ENCODE assay signal across 10 mouse cellular contexts in genomic region chr14:61037321-61038081, GRCm38 (mm10). TPM values are rescaled to one million over a fixed set of nuclear protein-coding genes. Genes with fewer than 3 reads are reported as not detected.
A peak's percentile ranks its signal among the peaks of the same experiment; 100 is the strongest.
DNase-seq lines count a peak whose midpoint lies in the region; ATAC-seq lines count a peak whose summit lies in the region.
"Had no signal": no experiment of that assay in that cellular context is flagged by ENCODE, and none has a peak within 500 bp of the region (broad histone marks: within the 10 kb centered on the region; RNA-seq: fewer than 3 reads in every experiment).

No protein-coding gene starts in this region.

- peak overlapping the region; percentile 62 for H3K9ac ChIP-seq in embryonic facial prominence, embryonic 14.5 days (ENCODE audit: low read depth, low read length)
- peak overlapping the region; percentile 63 for H3K9ac ChIP-seq in heart, embryonic 11.5 days (ENCODE audit: low read depth, low read length)
- H3K9ac ChIP-seq in liver, embryonic 11.5 days (ENCODE audit: low read depth, low read length): peak overlapping the region; percentile 45; the same call in 1 of the 2 replicates
- H3K9ac ChIP-seq in neural tube, embryonic 13.5 days: peak overlapping the region; percentile 77

- ATAC-seq in embryonic facial prominence, embryonic 14.5 days (ENCODE audit: low read depth): peak; percentile 94
- ATAC-seq in heart, embryonic 11.5 days (replicated peaks; ENCODE audit: insufficient number of reproducible peaks, low FRiP score, low TSS enrichment): peak; percentile 81
- peak; percentile 79 for ATAC-seq in liver, embryonic 11.5 days (replicated peaks; ENCODE audit: low FRiP score)
- ATAC-seq in neural tube, embryonic 13.5 days (ENCODE audit: low read depth): peak; percentile 97

- H3K4me2 ChIP-seq in embryonic facial prominence, embryonic 14.5 days (ENCODE audit: low read depth, low read length): peak overlapping the region; percentile 95
- peak overlapping the region; percentile 99 for H3K4me2 ChIP-seq in heart, embryonic 11.5 days
- H3K4me2 ChIP-seq in liver, embryonic 11.5 days: peak overlapping the region; percentile 94
- H3K4me2 ChIP-seq in neural tube, embryonic 13.5 days: peak overlapping the region; percentile 99

- peak overlapping the region; percentile 59 for H3K4me3 ChIP-seq in embryonic facial prominence, embryonic 14.5 days (ENCODE audit: low read depth, low read length)
- H3K4me3 ChIP-seq in heart, embryonic 11.5 days (ENCODE audit: low read depth, low read length): peak overlapping the region; percentile 67
- H3K4me3 ChIP-seq in liver, embryonic 11.5 days (ENCODE audit: low read depth, low read length): peak overlapping the region; percentile 57
- H3K4me3 ChIP-seq in neural tube, embryonic 13.5 days: peak overlapping the region; percentile 62

- no peaks in the 10 kb centered on the region for H3K9me3 ChIP-seq in embryonic facial prominence, embryonic 14.5 days (ENCODE audit: control insufficient read depth, low read length)
- H3K9me3 ChIP-seq in heart, embryonic 11.5 days (replicated peaks; ENCODE audit: control insufficient read depth, low read length): no peaks in the 10 kb centered on the region
- no peaks in the 10 kb centered on the region for H3K9me3 ChIP-seq in liver, embryonic 11.5 days (ENCODE audit: control insufficient read depth, low read length)
- H3K9me3 ChIP-seq in neural tube, embryonic 13.5 days: no peaks in the 10 kb centered on the region

- peak; percentile 40 to 54 for DNase-seq in cerebellum, postnatal 14 days
- no peak for DNase-seq in cerebellum, adult 11-12 months
- peak; percentile 83 for DNase-seq in embryonic facial prominence, embryonic 14.5 days (ENCODE audit: low spot score)
- peak; percentile 80 for DNase-seq in kidney, postnatal 10 days
- DNase-seq in liver, embryonic 11.5 days (ENCODE audit: low spot score): peak; percentile 75
- peak; percentile 33 for DNase-seq in thymus, postnatal 0 days (ENCODE audit: low spot score)

- peaks cover 21% of the 10 kb centered on the region for H3K4me1 ChIP-seq in embryonic facial prominence, embryonic 14.5 days (ENCODE audit: control insufficient read depth, insufficient read depth, low read length)
- peaks cover 19% of the 10 kb centered on the region for H3K4me1 ChIP-seq in heart, embryonic 11.5 days (ENCODE audit: control insufficient read depth, insufficient read depth, low read length)
- no peaks in the 10 kb centered on the region; the same call in 1 of the 2 replicates for H3K4me1 ChIP-seq in liver, embryonic 11.5 days (replicated peaks; ENCODE audit: control insufficient read depth, insufficient read depth, low read length)
- peaks cover 18% of the 10 kb centered on the region for H3K4me1 ChIP-seq in neural tube, embryonic 13.5 days (replicated peaks)

- peak overlapping the region; percentile 61 for H3K27ac ChIP-seq in embryonic facial prominence, embryonic 14.5 days (replicated peaks; ENCODE audit: low read depth, low read length)
- H3K27ac ChIP-seq in heart, embryonic 11.5 days (ENCODE audit: low read depth, low read length): no peak overlapping the region
- no peak overlapping the region for H3K27ac ChIP-seq in liver, embryonic 11.5 days (ENCODE audit: low read depth, low read length)
- H3K27ac ChIP-seq in neural tube, embryonic 13.5 days (replicated peaks): peak overlapping the region; percentile 47; the same call in 1 of the 2 replicates
- H3K27ac ChIP-seq: macrophage had no signal

- under 1% methylated on average over 26 of the region's 40 CpGs for WGBS in embryonic facial prominence, embryonic 14.5 days
- WGBS in heart, embryonic 11.5 days (ENCODE audit: insufficient replicate concordance): under 1% methylated on average over 40 of the region's 40 CpGs
- 1% methylated on average over 40 of the region's 40 CpGs for WGBS in liver, embryonic 11.5 days
- WGBS in neural tube, embryonic 13.5 days: under 1% methylated on average over 40 of the region's 40 CpGs

- no peaks in the 10 kb centered on the region for H3K27me3 ChIP-seq in embryonic facial prominence, embryonic 14.5 days (replicated peaks; ENCODE audit: control insufficient read depth, insufficient read depth, low read length)
- no peaks in the 10 kb centered on the region for H3K27me3 ChIP-seq in heart, embryonic 11.5 days (ENCODE audit: control insufficient read depth, insufficient read depth, low read length)
- no peaks in the 10 kb centered on the region for H3K27me3 ChIP-seq in liver, embryonic 11.5 days (replicated peaks; ENCODE audit: control insufficient read depth, insufficient read depth, low read length)
- H3K27me3 ChIP-seq in neural tube, embryonic 13.5 days: no peaks in the 10 kb centered on the region

- no peaks in the 10 kb centered on the region for H3K36me3 ChIP-seq in embryonic facial prominence, embryonic 14.5 days (ENCODE audit: control insufficient read depth, insufficient read depth, low read length)
- H3K36me3 ChIP-seq in heart, embryonic 11.5 days (ENCODE audit: control insufficient read depth, insufficient read depth, low read length): no peaks in the 10 kb centered on the region
- H3K36me3 ChIP-seq in liver, embryonic 11.5 days (ENCODE audit: control insufficient read depth, insufficient read depth, low read length): no peaks in the 10 kb centered on the region
- H3K36me3 ChIP-seq in neural tube, embryonic 13.5 days: no peaks in the 10 kb centered on the region

RNA-seq across cellular contexts. Expression of gene Tnfrsf19, which starts 8.8 kb away (rescaled TPM):
- polyA plus RNA-seq in embryonic facial prominence, embryonic 14.5 days (2014; fragmentation: Nextera tagmentation; extraction: Ambion mirVana): 94.1 and 99.9 TPM in 2 replicates
- polyA plus RNA-seq in heart, embryonic 11.5 days (2014; fragmentation: Nextera tagmentation; extraction: Ambion mirVana): 29.6 and 30.1 TPM in 2 replicates
- polyA plus RNA-seq in liver, embryonic 11.5 days (2014; fragmentation: Nextera tagmentation; extraction: Ambion mirVana): 13.8 and 15.5 TPM in 2 replicates
- polyA plus RNA-seq in neural tube, embryonic 13.5 days (2015; fragmentation: Nextera tagmentation; extraction: Ambion mirVana): 27.0 and 28.7 TPM in 2 replicates
- 3.8 and 4.2 TPM in 2 replicates for polyA plus RNA-seq in thymus, postnatal 0 days (2015; fragmentation: Nextera tagmentation; extraction: Ambion mirVana)
- polyA plus RNA-seq: C2C12, macrophage had no signal

Comparison
In these comparisons a context has a peak if more than half of its experiments do, and no peak if none do; other contexts are left out.
1. H3K27ac ChIP-seq: peak in embryonic facial prominence, embryonic 14.5 days (single experiment) and neural tube, embryonic 13.5 days (single experiment); none in heart, embryonic 11.5 days (single experiment) and liver, embryonic 11.5 days (single experiment).
2. Peak in every context shown above with its lines, with median percentiles within 50 percentile points of each other: ATAC-seq, H3K4me2 ChIP-seq, H3K4me3 ChIP-seq and H3K9ac ChIP-seq.